Mouse (Mus musculus): ENCODE measurements at regions not wholly inside any gene's neighbourhood (a gene's known extent, or its start where the extent isn't known, plus 50 kb on each side); places are given as distances from the start of the nearest gene placed in this dataset.

- Histone ChIP-seq H3K36me3 (ENCODE audit: control insufficient read depth, insufficient read depth, low read length) (no peaks in the 10 kb centered on the region), H3K4me2 (ENCODE audit: low read depth, severe bottlenecking) (no peak overlapping the region), H3K4me3 (ENCODE audit: low read depth, low read length) (no peak overlapping the region), H3K27me3 (ENCODE audit: control insufficient read depth, insufficient read depth, low read length) (no peaks in the 10 kb centered on the region), H3K27ac (replicated peaks; ENCODE audit: low read depth, low read length) (no peak overlapping the region), H3K9ac (ENCODE audit: low read length) (no peak overlapping the region), H3K4me1 (ENCODE audit: control insufficient read depth, insufficient read depth, low read length) (peaks cover 8% of the 10 kb centered on the region), H3K9me3 (ENCODE audit: control insufficient read depth, low read length) (no peaks in the 10 kb centered on the region)
- DNase-seq (ENCODE audit: low spot score) (no peak), ATAC-seq (ENCODE audit: insufficient number of reproducible peaks, low FRiP score, low TSS enrichment, low read depth) (no peak)
- 24% methylated on average over 1 of the region's 1 CpGs for WGBS
Measured at GRCm38 (mm10) chr1:193551340-193551739, 181.2 kb upstream of the Camk1g start.

- no peaks in the 10 kb centered on the region for H3K9me3 ChIP-seq (ENCODE audit: control insufficient read depth, low read length)
- DNase-seq (ENCODE audit: low spot score) (no peak), ATAC-seq (ENCODE audit: insufficient number of reproducible peaks, low FRiP score, low TSS enrichment, low read depth) (no peak)
- H3K27me3 ChIP-seq (ENCODE audit: control insufficient read depth, insufficient read depth, low read length), result no peaks in the 10 kb centered on the region
- H3K4me2 ChIP-seq (ENCODE audit: low read depth, severe bottlenecking), result no peak overlapping the region
- H3K4me1 ChIP-seq (ENCODE audit: control insufficient read depth, insufficient read depth, low read length), result peaks cover 8% of the 10 kb centered on the region
- WGBS, result 9% methylated on average over 2 of the region's 2 CpGs
- H3K27ac ChIP-seq (replicated peaks; ENCODE audit: low read depth, low read length), result no peak overlapping the region
- no peaks in the 10 kb centered on the region for H3K36me3 ChIP-seq (ENCODE audit: control insufficient read depth, insufficient read depth, low read length)
- no peak overlapping the region for H3K4me3 ChIP-seq (ENCODE audit: low read depth, low read length)
- no peak overlapping the region for H3K9ac ChIP-seq (ENCODE audit: low read length)
Measured at GRCm38 (mm10) chr1:193550761-193551160, 180.7 kb upstream of the Camk1g start.

GRCm38 (mm10) chr1:193547356-193547755 lies 177.3 kb upstream of the Camk1g start:
- ATAC-seq (ENCODE audit: insufficient number of reproducible peaks, low FRiP score, low TSS enrichment, low read depth) (no peak), DNase-seq (ENCODE audit: low spot score) (no peak)
- no peak overlapping the region for H3K4me3 ChIP-seq (ENCODE audit: low read depth, low read length)
- peaks cover 6% of the 10 kb centered on the region for H3K4me1 ChIP-seq (ENCODE audit: control insufficient read depth, insufficient read depth, low read length)
- H3K36me3 ChIP-seq (ENCODE audit: control insufficient read depth, insufficient read depth, low read length), result no peaks in the 10 kb centered on the region
- H3K4me2 ChIP-seq (ENCODE audit: low read depth, severe bottlenecking), result no peak overlapping the region
- 68% methylated on average over 2 of the region's 2 CpGs for WGBS
- no peak overlapping the region for H3K27ac ChIP-seq (replicated peaks; ENCODE audit: low read depth, low read length)
- H3K9me3 ChIP-seq (ENCODE audit: control insufficient read depth, low read length), result no peaks in the 10 kb centered on the region
- no peaks in the 10 kb centered on the region for H3K27me3 ChIP-seq (ENCODE audit: control insufficient read depth, insufficient read depth, low read length)
- no peak overlapping the region for H3K9ac ChIP-seq (ENCODE audit: low read length)

- H3K4me1 ChIP-seq (ENCODE audit: control insufficient read depth, insufficient read depth, low read length), result peaks cover 5% of the 10 kb centered on the region; the same call in 1 of the 2 replicates
- 90% methylated on average over 2 of the region's 2 CpGs for WGBS
- H3K4me3 ChIP-seq (ENCODE audit: low read depth, low read length), result no peak overlapping the region
- no peaks in the 10 kb centered on the region for H3K36me3 ChIP-seq (ENCODE audit: control insufficient read depth, insufficient read depth, low read length)
- ATAC-seq (ENCODE audit: insufficient number of reproducible peaks, low FRiP score, low TSS enrichment, low read depth) (no peak), DNase-seq (ENCODE audit: low spot score) (no peak)
- no peaks in the 10 kb centered on the region for H3K27me3 ChIP-seq (ENCODE audit: control insufficient read depth, insufficient read depth, low read length)
- H3K4me2 ChIP-seq (ENCODE audit: low read depth, severe bottlenecking), result no peak overlapping the region
- H3K9ac ChIP-seq (ENCODE audit: low read length), result no peak overlapping the region
- H3K27ac ChIP-seq (replicated peaks; ENCODE audit: low read depth, low read length), result no peak overlapping the region
- no peaks in the 10 kb centered on the region for H3K9me3 ChIP-seq (ENCODE audit: control insufficient read depth, low read length)
Measured at GRCm38 (mm10) chr1:193546044-193546432, 175.9 kb upstream of the Camk1g start.

- Histone ChIP-seq H3K27me3 (ENCODE audit: control insufficient read depth, insufficient read depth, low read length) (no peaks in the 10 kb centered on the region), H3K9ac (ENCODE audit: low read length) (no peak overlapping the region), H3K4me1 (ENCODE audit: control insufficient read depth, insufficient read depth, low read length) (no peaks in the 10 kb centered on the region), H3K27ac (replicated peaks; ENCODE audit: low read depth, low read length) (no peak overlapping the region), H3K4me2 (ENCODE audit: low read depth, severe bottlenecking) (no peak overlapping the region), H3K9me3 (ENCODE audit: control insufficient read depth, low read length) (no peaks in the 10 kb centered on the region), H3K36me3 (ENCODE audit: control insufficient read depth, insufficient read depth, low read length) (no peaks in the 10 kb centered on the region), H3K4me3 (ENCODE audit: low read depth, low read length) (no peak overlapping the region)
- DNase-seq (ENCODE audit: low spot score) (no peak), ATAC-seq (ENCODE audit: insufficient number of reproducible peaks, low FRiP score, low TSS enrichment, low read depth) (no peak)
- 80% methylated on average over 4 of the region's 4 CpGs for WGBS
Measured at GRCm38 (mm10) chr1:193545406-193546043, 175.4 kb upstream of the Camk1g start.

GRCm38 (mm10) chr1:193544804-193545203 lies 174.7 kb upstream of the Camk1g start:
- no peak for DNase-seq (ENCODE audit: low spot score)

GRCm38 (mm10) chr1:193543834-193544233 lies 173.7 kb upstream of the Camk1g start:
- H3K27me3 ChIP-seq (ENCODE audit: control insufficient read depth, insufficient read depth, low read length), result no peaks in the 10 kb centered on the region
- peaks cover 14% of the 10 kb centered on the region for H3K4me1 ChIP-seq (ENCODE audit: control insufficient read depth, insufficient read depth, low read length)
- DNase-seq (ENCODE audit: low spot score) (no peak), ATAC-seq (ENCODE audit: insufficient number of reproducible peaks, low FRiP score, low TSS enrichment, low read depth) (no peak)
- H3K9ac ChIP-seq (ENCODE audit: low read length), result no peak overlapping the region
- no peaks in the 10 kb centered on the region for H3K36me3 ChIP-seq (ENCODE audit: control insufficient read depth, insufficient read depth, low read length)
- no peak overlapping the region for H3K27ac ChIP-seq (replicated peaks; ENCODE audit: low read depth, low read length)
- WGBS, result 65% methylated on average over 3 of the region's 3 CpGs
- no peaks in the 10 kb centered on the region for H3K9me3 ChIP-seq (ENCODE audit: control insufficient read depth, low read length)
- no peak overlapping the region for H3K4me2 ChIP-seq (ENCODE audit: low read depth, severe bottlenecking)
- H3K4me3 ChIP-seq (ENCODE audit: low read depth, low read length), result no peak overlapping the region

More at GRCm38 (mm10) chr1:193544804-193545203, 174.7 kb upstream of the Camk1g start:
- Histone ChIP-seq H3K36me3 (ENCODE audit: control insufficient read depth, insufficient read depth, low read length) (no peaks in the 10 kb centered on the region), H3K4me1 (ENCODE audit: control insufficient read depth, insufficient read depth, low read length) (peaks cover 5% of the 10 kb centered on the region; the same call in 1 of the 2 replicates), H3K4me2 (ENCODE audit: low read depth, severe bottlenecking) (no peak overlapping the region), H3K9ac (ENCODE audit: low read length) (no peak overlapping the region), H3K27ac (replicated peaks; ENCODE audit: low read depth, low read length) (no peak overlapping the region), H3K4me3 (ENCODE audit: low read depth, low read length) (no peak overlapping the region), H3K27me3 (ENCODE audit: control insufficient read depth, insufficient read depth, low read length) (no peaks in the 10 kb centered on the region), H3K9me3 (ENCODE audit: control insufficient read depth, low read length) (no peaks in the 10 kb centered on the region)
- no peak for ATAC-seq (ENCODE audit: insufficient number of reproducible peaks, low FRiP score, low TSS enrichment, low read depth)

- WGBS, result 91% methylated on average over 4 of the region's 4 CpGs
- H3K4me1 ChIP-seq (ENCODE audit: control insufficient read depth, insufficient read depth, low read length), result peaks cover 17% of the 10 kb centered on the region
- no peaks in the 10 kb centered on the region for H3K27me3 ChIP-seq (ENCODE audit: control insufficient read depth, insufficient read depth, low read length)
- H3K4me2 ChIP-seq (ENCODE audit: low read depth, severe bottlenecking), result no peak overlapping the region
- H3K9ac ChIP-seq (ENCODE audit: low read length), result no peak overlapping the region
- H3K27ac ChIP-seq (replicated peaks; ENCODE audit: low read depth, low read length), result no peak overlapping the region
- no peak for ATAC-seq (ENCODE audit: insufficient number of reproducible peaks, low FRiP score, low TSS enrichment, low read depth)
- no peak for DNase-seq (ENCODE audit: low spot score)
- H3K9me3 ChIP-seq (ENCODE audit: control insufficient read depth, low read length), result no peaks in the 10 kb centered on the region
- no peaks in the 10 kb centered on the region for H3K36me3 ChIP-seq (ENCODE audit: control insufficient read depth, insufficient read depth, low read length)
- H3K4me3 ChIP-seq (ENCODE audit: low read depth, low read length), result no peak overlapping the region
Measured at GRCm38 (mm10) chr1:193543284-193543683, 173.2 kb upstream of the Camk1g start.
